ENCODE assay signal across 38 mouse cellular contexts in the genomic region with DNA sequence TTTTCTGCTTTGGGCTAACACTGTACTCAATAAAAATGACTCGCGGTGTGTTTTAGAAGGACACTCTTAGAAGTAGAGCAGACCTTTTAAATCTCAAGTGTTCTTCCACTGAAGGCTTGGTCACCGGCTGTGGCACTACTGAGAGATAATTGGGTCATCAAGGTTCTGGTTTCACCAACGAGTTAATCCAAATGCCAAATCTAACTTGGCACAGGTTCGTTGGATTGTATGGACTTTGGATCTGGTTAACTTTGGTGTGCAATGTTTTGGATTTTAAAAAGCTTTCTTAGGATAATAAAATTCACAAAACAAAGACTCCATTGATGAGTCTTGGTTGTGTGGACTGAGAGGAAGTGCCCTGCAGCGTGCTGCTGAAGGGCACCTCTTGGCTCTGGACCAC. TPM values are rescaled to one million over a fixed set of nuclear protein-coding genes. Genes with fewer than 3 reads are reported as not detected.
"Had no signal": no experiment of that assay in that cellular context is flagged by ENCODE, and none has a peak within 500 bp of the region (broad histone marks: within the 10 kb centered on the region; RNA-seq: fewer than 3 reads in every experiment).

No protein-coding gene starts in this region.

- H3K9ac ChIP-seq: heart, embryonic 13.5 days; heart, embryonic 15.5 days; hindbrain, embryonic 13.5 days; hindbrain, embryonic 15.5 days; limb, embryonic 13.5 days; limb, embryonic 15.5 days; liver, embryonic 12.5 days; liver, embryonic 14.5 days had no signal

- H3K27ac ChIP-seq: heart, adult 2 months; heart, embryonic 13.5 days; heart, embryonic 15.5 days; hindbrain, embryonic 13.5 days; hindbrain, embryonic 15.5 days; hindbrain, postnatal 0 days; limb, embryonic 13.5 days; limb, embryonic 15.5 days; liver, embryonic 12.5 days; liver, embryonic 14.5 days had no signal

- H3K36me3 ChIP-seq: heart, embryonic 13.5 days; heart, embryonic 15.5 days; hindbrain, embryonic 13.5 days; hindbrain, embryonic 15.5 days; limb, embryonic 13.5 days; limb, embryonic 15.5 days; liver, embryonic 12.5 days had no signal

- H3K27me3 ChIP-seq: heart, embryonic 13.5 days; heart, embryonic 15.5 days; hindbrain, embryonic 13.5 days; hindbrain, embryonic 15.5 days; limb, embryonic 13.5 days; limb, embryonic 15.5 days; liver, embryonic 12.5 days had no signal

- DNase-seq: gastrocnemius, postnatal 14 days; gastrocnemius, postnatal 36 days; heart, adult 2 months; heart, postnatal 14 days; heart, postnatal 36 days; kidney, adult 18-20 months; kidney, postnatal 10 days; layer of hippocampus, adult 9-11 months; layer of hippocampus, postnatal 36 days; left cerebral cortex, postnatal 4 days had no signal

- H3K4me3 ChIP-seq: heart, adult 2 months; heart, embryonic 13.5 days; heart, embryonic 15.5 days; hindbrain, embryonic 13.5 days; hindbrain, embryonic 15.5 days; limb, embryonic 13.5 days; limb, embryonic 15.5 days; liver, embryonic 12.5 days had no signal

- H3K4me1 ChIP-seq: hindbrain, embryonic 13.5 days; hindbrain, embryonic 15.5 days; limb, embryonic 15.5 days had no signal

RNA-seq across cellular contexts. Expression of a gene that starts 3.8 kb away (rescaled TPM):
- total RNA-seq: gastrocnemius, adult 8-10 months; gastrocnemius, postnatal 14 days; gastrocnemius, postnatal 36 days; heart, adult 2 months; heart, postnatal 14 days; heart, postnatal 36 days; hematopoietic stem cell, adult 5-6 weeks; hindbrain, postnatal 0 days; layer of hippocampus, adult 18-20 months; layer of hippocampus, adult 8-10 months; layer of hippocampus, postnatal 14 days; layer of hippocampus, postnatal 36 days; left cerebral cortex, adult 18-20 months; left cerebral cortex, postnatal 10 days; left cerebral cortex, postnatal 25 days; left cerebral cortex, postnatal 4 days had no signal
- polyA plus RNA-seq: heart, adult 2 months; heart, embryonic 13.5 days; heart, embryonic 15.5 days; heart, postnatal 0 days; hindbrain, embryonic 11.5 days; hindbrain, embryonic 13.5 days; hindbrain, embryonic 15.5 days; limb, embryonic 11.5 days; limb, embryonic 13.5 days; limb, embryonic 15.5 days had no signal

RNA-seq across cellular contexts. Expression of a gene that starts 43.5 kb away (rescaled TPM):
- total RNA-seq: gastrocnemius, adult 18-20 months; gastrocnemius, adult 8-10 months; gastrocnemius, postnatal 14 days; gastrocnemius, postnatal 36 days; heart, adult 2 months; heart, postnatal 36 days; hematopoietic stem cell, adult 5-6 weeks had no signal
- polyA plus RNA-seq: intestine, embryonic 14.5 days; kidney, embryonic 14.5 days; limb, embryonic 15.5 days had no signal

RNA-seq across cellular contexts. Expression of a gene that starts 48.4 kb away (rescaled TPM):
- total RNA-seq: gastrocnemius, adult 18-20 months; gastrocnemius, adult 8-10 months; gastrocnemius, postnatal 14 days; gastrocnemius, postnatal 36 days; heart, adult 2 months; heart, postnatal 36 days; hematopoietic stem cell, adult 5-6 weeks; hindbrain, postnatal 0 days; layer of hippocampus, adult 18-20 months; layer of hippocampus, postnatal 14 days; layer of hippocampus, postnatal 36 days; left cerebral cortex, adult 18-20 months; left cerebral cortex, adult 8-10 months; left cerebral cortex, postnatal 10 days; left cerebral cortex, postnatal 4 days had no signal
- polyA plus RNA-seq: gonadal fat pad, adult 2 months; heart, adult 2 months; hindbrain, embryonic 11.5 days; hindbrain, embryonic 13.5 days; hindbrain, embryonic 15.5 days; hindbrain, postnatal 0 days; kidney, embryonic 14.5 days; kidney, embryonic 16.5 days; large intestine, adult 2 months; limb, embryonic 11.5 days; limb, embryonic 13.5 days; liver, embryonic 12.5 days; liver, embryonic 14.5 days; liver, embryonic 16.5 days had no signal
